Mouse (Mus musculus) liver, adult 2 months (tissue): ENCODE measurements at regions not wholly inside any gene's neighbourhood (a gene's known extent, or its start where the extent isn't known, plus 50 kb on each side); places are given as distances from the start of the nearest gene placed in this dataset.

Experiments used
- DNase-seq: peaks from one replicate; pipeline ENCODE4 v3.0.0-alpha.2; 2011; ENCODE audit warnings: low read depth, low spot score; ENCODE audit errors: extremely low read depth
- H3K27ac ChIP-seq: fragments of 200-500 bp; replicated peaks from 2 replicates; pipeline ENCODE4 v1.5.1; 2012; ENCODE audit warnings: low read depth, mild to moderate bottlenecking, control low read depth, inconsistent platforms, low read length; ENCODE audit not compliant: insufficient read depth
- H3K27me3 ChIP-seq: fragments of 200-500 bp; 2 replicates; pipeline ENCODE4 v1.6.1; 2012; ENCODE audit warnings: mild to moderate bottlenecking, moderate library complexity, low read length, inconsistent platforms; ENCODE audit not compliant: control insufficient read depth, insufficient read depth
- H3K36me3 ChIP-seq: fragments of 200-500 bp; 2 replicates; pipeline ENCODE4 v1.6.1; 2012; ENCODE audit warnings: low read length, inconsistent platforms; ENCODE audit not compliant: control insufficient read depth, insufficient read depth
- H3K4me1 ChIP-seq: fragments of 200-500 bp; 2 replicates; pipeline ENCODE4 v1.6.1; 2011; ENCODE audit warnings: low read length; ENCODE audit not compliant: control insufficient read depth, insufficient read depth
- H3K4me3 ChIP-seq: fragments of 200-500 bp; 2 replicates; pipeline ENCODE4 v1.5.1; 2011; ENCODE audit warnings: low read depth, mild to moderate bottlenecking, control low read depth, low read length, moderate library complexity; ENCODE audit not compliant: insufficient read depth
- H3K79me2 ChIP-seq: fragments of 200-500 bp; 2 replicates; pipeline ENCODE4 v1.6.1; 2012; ENCODE audit warnings: inconsistent platforms, mild to moderate bottlenecking, low read length, moderate library complexity; ENCODE audit not compliant: control insufficient read depth, insufficient read depth
- H3K9ac ChIP-seq: fragments of 200-500 bp; 2 replicates; pipeline ENCODE4 v1.6.1; 2012; ENCODE audit warnings: low read depth, mild to moderate bottlenecking, control low read depth, inconsistent platforms, low read length
- CTCF ChIP-seq: fragments of 200-500 bp; IDR thresholded peaks from 2 replicates; pipeline ENCODE4 v1.5.1; 2011; ENCODE audit warnings: low read depth, low read length, control low read depth
- POLR2A ChIP-seq: fragments of 200-500 bp; IDR thresholded peaks from 2 replicates; pipeline ENCODE4 v1.6.1; 2011; ENCODE audit warnings: low read length, control low read depth; ENCODE audit not compliant: insufficient read depth; ENCODE audit errors: extremely low read depth
- WGBS: fragments of 180-500 bp; shearing (Covaris S2); methylation state at CpG from one replicate; pipeline ENCODE4 v1.1.7; 2018; 5-methylcytosine and 5-hydroxymethylcytosine counted together

GRCm38 (mm10) chr4:61909409-61909808 lies 74.4 kb upstream of the Mup5 start:
- TF ChIP-seq POLR2A (no peak), CTCF (peak; percentile 59)
- H3K79me2 ChIP-seq: no peaks in the 10 kb centered on the region
- WGBS: 67% methylated on average over 4 of the region's 4 CpGs

GRCm38 (mm10) chr4:61902136-61902535 lies 67.1 kb upstream of the Mup5 start:
- DNase-seq: no peak
- no peak overlapping the region for H3K4me3 ChIP-seq
- peaks cover 14% of the 10 kb centered on the region for H3K27me3 ChIP-seq
- H3K79me2 ChIP-seq: no peaks in the 10 kb centered on the region
- TF ChIP-seq POLR2A: no peak
- TF ChIP-seq CTCF: no peak
- 89% methylated on average over 9 of the region's 9 CpGs for WGBS
- H3K9ac ChIP-seq: no peak overlapping the region
- H3K27ac ChIP-seq: no peak overlapping the region
- no peaks in the 10 kb centered on the region for H3K4me1 ChIP-seq
- H3K36me3 ChIP-seq: no peaks in the 10 kb centered on the region

More at GRCm38 (mm10) chr4:61909409-61909808, 74.4 kb upstream of the Mup5 start:
- no peaks in the 10 kb centered on the region for H3K4me1 ChIP-seq
- H3K36me3 ChIP-seq: no peaks in the 10 kb centered on the region
- DNase-seq: peak; percentile 20
- no peak overlapping the region for H3K4me3 ChIP-seq
- H3K27ac ChIP-seq: no peak overlapping the region
- no peak overlapping the region for H3K9ac ChIP-seq
- 0 out of 2 replicates have a peak, but pooled peaks cover 2% of the 10 kb centered on the region for H3K27me3 ChIP-seq

- Histone ChIP-seq H3K4me1 (no peaks in the 10 kb centered on the region), H3K9ac (no peak overlapping the region), H3K27me3 (peaks cover 8% of the 10 kb centered on the region), H3K27ac (no peak overlapping the region), H3K79me2 (no peaks in the 10 kb centered on the region), H3K36me3 (no peaks in the 10 kb centered on the region), H3K4me3 (no peak overlapping the region)
- TF ChIP-seq POLR2A (no peak), CTCF (no peak)
- no peak for DNase-seq
- WGBS: 89% methylated on average over 14 of the region's 14 CpGs
Measured at GRCm38 (mm10) chr4:61898184-61898583, 63.2 kb upstream of the Mup5 start.

- TF ChIP-seq CTCF (no peak), POLR2A (no peak)
- 91% methylated on average over 7 of the region's 7 CpGs for WGBS
- H3K27ac ChIP-seq: no peak overlapping the region
Measured at GRCm38 (mm10) chr4:61897176-61897575, 62.1 kb upstream of the Mup5 start.

More at GRCm38 (mm10) chr4:61897176-61897575, 62.1 kb upstream of the Mup5 start:
- DNase-seq: no peak
- Histone ChIP-seq H3K27me3 (peaks cover 2% of the 10 kb centered on the region), H3K79me2 (no peaks in the 10 kb centered on the region), H3K4me1 (no peaks in the 10 kb centered on the region), H3K9ac (no peak overlapping the region), H3K4me3 (no peak overlapping the region), H3K36me3 (no peaks in the 10 kb centered on the region)
